In genomic region chr2:166554169-166554505, GRCm38 (mm10) we compare ENCODE assay signal across 14 mouse cellular contexts.
DNase-seq lines count a peak whose midpoint lies in the region; ATAC-seq lines count a peak whose summit lies in the region.
"Had no signal": no experiment of that assay in that cellular context is flagged by ENCODE, and none has a peak within 500 bp of the region (broad histone marks: within the 10 kb centered on the region; RNA-seq: fewer than 3 reads in every experiment).

No protein-coding gene starts in this region.

- peaks cover 38% of the 10 kb centered on the region for H3K27me3 ChIP-seq in hindbrain, embryonic 10.5 days (ENCODE audit: insufficient read depth, poor library complexity, severe bottlenecking)
- H3K27me3 ChIP-seq in hindbrain, embryonic 14.5 days (ENCODE audit: control insufficient read depth, insufficient read depth, low read length): no peaks in the 10 kb centered on the region
- H3K27me3 ChIP-seq in neural tube, embryonic 11.5 days (ENCODE audit: control insufficient read depth, insufficient read depth, low read length): no peaks in the 10 kb centered on the region
- no peaks in the 10 kb centered on the region for H3K27me3 ChIP-seq in neural tube, embryonic 15.5 days (replicated peaks)
- H3K27me3 ChIP-seq in limb, embryonic 15.5 days: no peaks in the 10 kb centered on the region
- H3K27me3 ChIP-seq: heart, embryonic 13.5 days had no signal

- peaks cover 78% of the 10 kb centered on the region for H3K4me1 ChIP-seq in hindbrain, embryonic 10.5 days (replicated peaks)
- peaks cover 21% of the 10 kb centered on the region for H3K4me1 ChIP-seq in hindbrain, embryonic 14.5 days (replicated peaks; ENCODE audit: control insufficient read depth, insufficient read depth, low read length)
- H3K4me1 ChIP-seq in neural tube, embryonic 11.5 days (ENCODE audit: control insufficient read depth, insufficient read depth, low read length): peaks cover 40% of the 10 kb centered on the region
- H3K4me1 ChIP-seq in neural tube, embryonic 15.5 days: peaks cover 42% of the 10 kb centered on the region
- peaks cover 23% of the 10 kb centered on the region for H3K4me1 ChIP-seq in limb, embryonic 15.5 days

- no peak overlapping the region for H3K9ac ChIP-seq in hindbrain, embryonic 14.5 days
- no peak overlapping the region for H3K9ac ChIP-seq in neural tube, embryonic 11.5 days (ENCODE audit: low read length)
- H3K9ac ChIP-seq in neural tube, embryonic 15.5 days (replicated peaks): no peak overlapping the region
- no peak overlapping the region for H3K9ac ChIP-seq in limb, embryonic 15.5 days
- H3K9ac ChIP-seq: heart, embryonic 13.5 days had no signal

- DNase-seq in hindbrain, embryonic 10.5 days (ENCODE audit: low spot score): no peak
- no peak for DNase-seq in hindbrain, embryonic 14.5 days (ENCODE audit: low spot score)
- no peak for DNase-seq in neural tube, embryonic 11.5 days (ENCODE audit: low spot score)
- DNase-seq in cerebellum, postnatal 4 days (ENCODE audit: low spot score in 2 of 2): no peak
- DNase-seq in urinary bladder, postnatal 4 days (ENCODE audit: low spot score in 2 of 2): no peak
- DNase-seq: cerebellum, adult 8-10 months; heart, postnatal 36 days; kidney, adult 8-10 months had no signal

- H3K4me3 ChIP-seq in hindbrain, embryonic 10.5 days: no peak overlapping the region
- no peak overlapping the region for H3K4me3 ChIP-seq in hindbrain, embryonic 14.5 days (replicated peaks; ENCODE audit: low read length)
- no peak overlapping the region for H3K4me3 ChIP-seq in neural tube, embryonic 11.5 days (ENCODE audit: low read depth, low read length)
- no peak overlapping the region for H3K4me3 ChIP-seq in neural tube, embryonic 15.5 days (replicated peaks)
- no peak overlapping the region for H3K4me3 ChIP-seq in limb, embryonic 15.5 days
- H3K4me3 ChIP-seq: heart, embryonic 13.5 days; layer of hippocampus, adult 2 months had no signal

- no peak for ATAC-seq in hindbrain, embryonic 14.5 days (ENCODE audit: low FRiP score)
- ATAC-seq in neural tube, embryonic 11.5 days (ENCODE audit: insufficient read depth, low FRiP score, low TSS enrichment): no peak
- ATAC-seq in neural tube, embryonic 15.5 days (ENCODE audit: low FRiP score): no peak
- no peak for ATAC-seq in limb, embryonic 15.5 days (ENCODE audit: insufficient number of reproducible peaks, low FRiP score, low TSS enrichment, low read depth)
- ATAC-seq: forebrain, embryonic 14.5 days had no signal

- WGBS in hindbrain, embryonic 10.5 days: 77% methylated on average over 11 of the region's 11 CpGs
- 80% methylated on average over 11 of the region's 11 CpGs for WGBS in hindbrain, embryonic 14.5 days
- 72% methylated on average over 11 of the region's 11 CpGs for WGBS in neural tube, embryonic 11.5 days
- WGBS in neural tube, embryonic 15.5 days: 71% methylated on average over 11 of the region's 11 CpGs
- WGBS in limb, embryonic 15.5 days: 65% methylated on average over 11 of the region's 11 CpGs

- no peaks in the 10 kb centered on the region for H3K36me3 ChIP-seq in hindbrain, embryonic 10.5 days
- H3K36me3 ChIP-seq in hindbrain, embryonic 14.5 days (replicated peaks; ENCODE audit: control insufficient read depth, insufficient read depth): no peaks in the 10 kb centered on the region
- H3K36me3 ChIP-seq in neural tube, embryonic 11.5 days (ENCODE audit: control insufficient read depth, insufficient read depth, low read length): no peaks in the 10 kb centered on the region
- no peaks in the 10 kb centered on the region for H3K36me3 ChIP-seq in neural tube, embryonic 15.5 days
- no peaks in the 10 kb centered on the region for H3K36me3 ChIP-seq in limb, embryonic 15.5 days
- H3K36me3 ChIP-seq: heart, embryonic 13.5 days had no signal

- 0 out of 2 replicates have a peak overlapping the region, but pooled peaks have one; percentile 80 for H3K27ac ChIP-seq in hindbrain, embryonic 10.5 days
- H3K27ac ChIP-seq in hindbrain, embryonic 14.5 days: no peak overlapping the region
- H3K27ac ChIP-seq in neural tube, embryonic 11.5 days (ENCODE audit: low read depth, low read length): 0 out of 2 replicates have a peak overlapping the region, but pooled peaks have one; percentile 49
- no peak overlapping the region for H3K27ac ChIP-seq in neural tube, embryonic 15.5 days (replicated peaks)
- peak overlapping the region; percentile 50; the same call in 1 of the 2 replicates for H3K27ac ChIP-seq in limb, embryonic 15.5 days
- H3K27ac ChIP-seq: heart, embryonic 13.5 days; hindbrain, postnatal 0 days; layer of hippocampus, adult 2 months had no signal

- H3K4me2 ChIP-seq in hindbrain, embryonic 14.5 days (replicated peaks): no peak overlapping the region
- no peak overlapping the region for H3K4me2 ChIP-seq in neural tube, embryonic 11.5 days (ENCODE audit: low read depth)
- H3K4me2 ChIP-seq in neural tube, embryonic 15.5 days: no peak overlapping the region
- no peak overlapping the region for H3K4me2 ChIP-seq in limb, embryonic 15.5 days

- no peaks in the 10 kb centered on the region for H3K9me3 ChIP-seq in hindbrain, embryonic 10.5 days
- no peaks in the 10 kb centered on the region for H3K9me3 ChIP-seq in hindbrain, embryonic 14.5 days (ENCODE audit: control insufficient read depth, low read length)
- no peaks in the 10 kb centered on the region for H3K9me3 ChIP-seq in neural tube, embryonic 11.5 days (ENCODE audit: control insufficient read depth, low read length)
- no peaks in the 10 kb centered on the region for H3K9me3 ChIP-seq in neural tube, embryonic 15.5 days (replicated peaks)
- H3K9me3 ChIP-seq in limb, embryonic 15.5 days: no peaks in the 10 kb centered on the region
- H3K9me3 ChIP-seq: heart, embryonic 13.5 days had no signal

Comparison
In these comparisons a context has a peak if more than half of its experiments do, and no peak if none do; other contexts are left out.
1. H3K27ac ChIP-seq: peak in hindbrain, embryonic 10.5 days (single experiment), neural tube, embryonic 11.5 days (single experiment) and limb, embryonic 15.5 days (single experiment); none in hindbrain, embryonic 14.5 days (single experiment) and neural tube, embryonic 15.5 days (single experiment).